Mouse (Mus musculus): ENCODE results near the gene Tmeff2. TPM values are rescaled to one million over a fixed set of nuclear protein-coding genes. Genes with fewer than 3 reads are reported as not detected.
A peak's percentile ranks its signal among the peaks of the same experiment; 100 is the strongest.

The Tmeff2 gene
- total RNA-seq, 2 experiments from 2014 or later = 7.4 to 9.2 TPM

DNA sequence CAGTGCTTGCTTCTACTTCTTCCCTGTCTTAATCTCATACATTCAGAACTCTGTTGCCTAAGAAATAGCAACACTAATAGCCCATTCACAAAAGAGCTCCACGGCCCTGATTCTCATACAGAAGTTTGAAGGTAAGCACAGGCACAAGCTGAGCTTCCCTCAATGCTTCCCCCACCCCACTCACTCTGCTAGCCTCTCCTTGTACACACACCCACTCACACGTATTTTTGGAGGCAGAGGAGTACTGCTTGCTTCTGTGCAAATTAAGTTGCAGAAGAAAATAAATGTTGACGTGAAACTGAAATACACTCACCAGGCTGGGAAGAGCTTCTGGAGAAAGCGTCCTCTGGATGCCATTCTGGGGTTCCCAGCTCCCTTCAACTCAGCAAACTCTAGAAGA, 80.1 kb downstream of the Tmeff2 start:
- no peak for DNase-seq

DNA sequence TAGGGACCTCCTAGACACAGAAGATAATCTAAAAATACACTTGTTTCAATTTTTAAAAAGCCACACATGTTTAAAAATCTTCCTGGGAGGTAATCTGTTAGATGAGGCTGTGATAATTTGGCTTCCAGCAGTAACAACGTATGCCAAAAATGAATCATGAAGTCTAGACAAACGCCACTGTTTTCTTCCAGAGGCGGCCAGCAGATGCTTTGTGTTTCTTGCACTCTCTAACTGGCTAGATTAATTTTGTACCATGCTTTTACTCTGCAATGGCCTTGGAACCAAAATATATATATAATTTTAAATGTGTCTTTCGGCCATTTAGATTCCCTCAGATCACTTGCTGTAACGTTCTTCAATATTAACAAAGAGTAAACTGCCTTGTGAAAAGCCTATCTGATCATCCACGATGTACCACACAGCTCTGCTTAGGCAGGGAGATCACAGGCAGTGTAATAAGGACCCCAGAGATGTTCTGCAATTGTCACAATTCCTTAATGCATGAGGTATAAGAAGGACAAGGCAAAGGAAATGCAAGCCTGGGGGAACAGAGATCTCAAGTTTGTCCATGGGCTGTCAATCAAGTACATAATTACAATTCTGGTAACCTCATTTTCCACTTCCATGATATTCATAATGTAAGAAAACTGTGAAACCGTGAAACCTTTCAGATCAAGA, 80.8 kb downstream of the Tmeff2 start:
- no peak for DNase-seq

DNA sequence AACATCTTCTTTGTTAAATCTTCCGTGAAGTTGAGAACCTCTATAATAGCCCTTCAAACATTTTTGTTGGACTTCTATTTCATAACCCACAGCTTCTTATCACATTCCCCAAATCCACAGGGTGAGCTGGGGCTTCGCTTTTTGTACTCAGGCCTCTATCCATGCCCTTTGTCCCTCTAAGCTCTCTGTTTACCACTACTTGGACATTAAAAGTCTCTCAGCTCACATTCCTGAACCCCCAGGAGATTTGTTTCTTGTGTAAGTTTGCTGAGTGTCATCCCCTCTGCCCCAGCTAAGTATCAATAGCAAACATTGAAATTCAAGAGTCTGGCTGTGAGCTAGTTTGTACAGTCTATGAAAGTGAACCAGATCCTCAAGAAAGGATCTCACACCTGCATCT, 90.2 kb downstream of the Tmeff2 start:
- peak; percentile 3 for DNase-seq

DNA sequence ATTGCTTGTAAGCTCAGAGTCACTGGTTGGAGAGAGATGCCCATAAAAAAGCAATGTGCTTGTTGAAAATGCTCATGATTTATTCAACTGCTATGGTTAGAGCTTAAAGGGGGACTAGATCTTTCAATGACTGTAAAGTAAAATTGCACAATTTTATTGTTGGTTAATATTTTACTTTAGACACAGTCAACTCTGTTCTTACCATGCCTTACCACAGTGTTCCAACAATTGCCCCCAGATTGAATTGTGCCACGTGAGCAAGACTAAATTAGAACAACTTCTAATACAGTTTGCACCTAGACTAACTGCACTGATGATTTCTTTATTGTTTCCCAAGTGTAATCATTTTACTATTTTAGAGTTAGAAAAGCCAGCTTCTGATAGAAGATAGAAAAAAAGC, 94.1 kb downstream of the Tmeff2 start:
- DNase-seq = no peak

DNA sequence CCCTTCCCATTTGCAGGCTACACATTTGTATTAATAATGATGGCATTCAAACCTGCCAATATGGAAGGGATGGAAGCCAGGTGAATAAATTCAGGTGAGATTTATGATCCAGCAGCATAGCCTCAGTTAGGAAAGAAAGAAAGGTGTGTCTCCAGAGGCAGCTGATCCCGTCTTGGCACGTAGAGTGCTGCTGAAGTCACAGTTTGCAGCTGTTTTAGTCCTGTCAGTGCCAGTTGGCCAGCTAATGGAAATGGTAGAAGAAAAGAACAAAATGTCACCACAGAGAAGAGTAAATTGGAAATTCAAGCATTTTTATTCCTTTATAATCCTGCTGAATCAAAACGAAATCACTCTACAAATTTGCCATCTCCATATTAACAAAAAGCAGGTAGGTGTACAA, 99.3 kb downstream of the Tmeff2 start:
- DNase-seq = no peak

DNA sequence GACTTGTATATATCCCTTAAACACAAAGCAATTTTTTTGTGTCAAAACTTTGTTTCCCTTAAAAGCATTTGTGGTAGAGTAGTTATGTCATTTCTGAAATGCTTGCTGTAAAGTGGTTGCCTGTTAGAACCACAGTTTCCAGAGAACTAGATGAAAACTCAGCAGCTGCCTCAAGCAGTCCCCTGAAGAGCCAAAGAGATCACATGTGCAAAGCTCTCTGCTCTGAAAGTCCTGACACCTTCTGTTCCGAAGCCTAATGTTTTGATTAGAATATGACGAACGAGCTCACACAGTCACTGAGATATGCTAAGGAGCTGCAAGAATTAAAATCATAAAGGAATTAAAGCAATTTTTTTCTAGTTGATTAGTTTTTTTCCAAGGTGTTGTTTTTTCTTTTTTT, 107.9 kb downstream of the Tmeff2 start:
- no peak for DNase-seq

- DNase-seq = no peak
Observed at GRCm38 (mm10) chr1:51040249-51040648, 139.8 kb downstream of the Tmeff2 start.

DNA sequence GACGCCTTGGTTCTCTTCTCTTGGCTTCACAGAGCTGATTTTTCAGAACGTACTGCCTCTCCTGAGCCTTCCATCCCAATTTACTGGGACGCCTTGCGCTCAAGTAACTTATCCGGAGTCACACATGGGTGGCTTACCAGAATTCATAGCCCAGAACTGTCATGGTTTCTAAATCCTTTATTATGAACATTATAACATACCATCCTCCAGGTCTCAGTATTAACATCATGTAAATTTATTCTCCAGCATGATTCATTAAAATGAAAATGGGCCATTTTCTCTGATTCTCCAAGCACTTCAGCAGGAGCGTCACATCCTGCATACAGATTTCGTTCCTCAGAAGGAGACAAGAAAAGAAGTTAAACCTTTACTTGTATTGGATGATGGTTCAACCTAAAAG, 144.4 kb downstream of the Tmeff2 start:
- DNase-seq = no peak

DNA sequence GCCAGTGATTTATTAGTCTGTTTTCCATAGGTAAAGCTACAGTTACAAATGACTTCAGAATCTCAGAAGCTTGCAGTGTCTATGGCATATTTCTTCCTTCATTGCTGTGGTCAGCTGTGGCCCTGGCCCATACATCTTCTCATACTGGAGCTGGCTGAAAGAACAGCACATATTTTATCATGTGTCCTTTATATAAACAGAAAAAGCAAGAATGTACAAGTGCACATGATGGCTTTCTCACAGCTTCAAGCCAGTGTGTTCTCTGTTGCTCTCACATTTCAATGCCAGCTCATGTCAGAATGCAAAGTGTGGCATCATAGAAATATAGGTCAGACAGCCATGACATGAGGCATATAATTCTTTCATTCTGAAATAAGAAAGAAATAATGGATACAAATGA, 164.1 kb downstream of the Tmeff2 start:
- DNase-seq = no peak

DNA sequence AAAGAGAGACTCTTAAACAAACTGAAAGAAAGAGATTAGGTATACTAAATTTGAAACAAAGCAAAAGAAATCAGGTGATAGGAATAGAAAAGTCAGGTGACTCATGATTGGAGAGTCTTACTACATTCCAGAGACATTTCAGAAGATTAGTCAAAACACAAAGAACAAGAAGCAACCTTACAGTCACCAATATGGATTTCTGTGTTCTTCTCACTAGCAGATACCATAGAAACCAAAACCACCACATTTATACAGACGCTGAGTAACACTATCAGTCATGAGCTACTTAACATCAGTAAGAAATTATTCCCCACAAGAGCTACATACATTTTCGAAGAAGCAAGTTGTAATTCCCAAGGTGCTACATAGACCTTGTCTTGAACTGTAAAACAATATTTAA, 165.2 kb downstream of the Tmeff2 start:
- DNase-seq = no peak

- no peak for DNase-seq
Observed at GRCm38 (mm10) chr1:51068814-51069213, 168.4 kb downstream of the Tmeff2 start.

DNA sequence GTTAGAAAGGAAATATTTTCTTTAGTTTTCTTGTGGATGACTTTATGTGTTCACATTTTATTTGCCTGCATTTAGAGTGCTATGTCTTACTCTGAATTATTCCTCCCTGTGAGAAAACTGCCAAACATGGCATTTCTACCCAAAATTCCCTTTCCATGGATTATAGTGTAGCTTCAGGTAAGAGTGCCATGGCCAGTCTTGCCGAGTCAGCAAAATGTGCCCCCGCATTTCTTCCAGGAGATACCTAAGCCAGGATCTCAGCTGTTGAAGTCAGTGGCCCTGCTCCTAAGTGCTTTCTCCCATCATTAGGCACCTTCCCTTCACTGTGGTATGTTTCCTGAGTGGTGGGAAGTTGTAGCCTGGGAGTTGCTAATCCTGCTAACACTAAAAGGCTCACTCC, 168.8 kb downstream of the Tmeff2 start:
- no peak for DNase-seq

- no peak for DNase-seq
Observed at GRCm38 (mm10) chr1:51074076-51074475, 173.6 kb downstream of the Tmeff2 start.

- DNase-seq = no peak
Observed at GRCm38 (mm10) chr1:51075785-51076771, 175.6 kb downstream of the Tmeff2 start.

GRCm38 (mm10) chr1:51088921-51089320, 188.5 kb downstream of the Tmeff2 start:
- no peak for DNase-seq

DNA sequence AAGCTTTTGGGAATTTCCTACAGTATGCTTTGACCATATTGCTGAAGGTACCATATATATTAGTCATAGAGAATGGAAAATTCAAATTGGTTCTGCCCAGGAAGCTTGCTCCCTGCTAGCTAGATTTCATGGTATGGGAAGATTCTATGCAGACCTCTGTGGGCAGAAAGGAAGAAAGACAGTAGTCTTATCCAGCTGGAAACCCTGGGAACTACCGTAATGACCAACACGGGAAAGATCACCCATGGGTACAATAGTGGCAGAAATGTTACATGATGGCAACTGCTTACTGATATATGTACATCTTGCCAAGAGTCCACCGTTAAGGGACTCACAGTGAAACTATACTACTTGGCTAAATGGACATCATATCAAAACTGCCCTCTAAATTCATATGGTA, 189.4 kb downstream of the Tmeff2 start:
- DNase-seq = no peak

GRCm38 (mm10) chr1:51090212-51090761, 189.8 kb downstream of the Tmeff2 start:
- DNase-seq = no peak

- no peak for DNase-seq
Observed at GRCm38 (mm10) chr1:51094713-51095112, 194.3 kb downstream of the Tmeff2 start.

- no peak for DNase-seq
Observed at GRCm38 (mm10) chr1:51096848-51097598, 196.6 kb downstream of the Tmeff2 start.

- DNase-seq = no peak
Observed at GRCm38 (mm10) chr1:51101034-51101590, 200.7 kb downstream of the Tmeff2 start.

DNA sequence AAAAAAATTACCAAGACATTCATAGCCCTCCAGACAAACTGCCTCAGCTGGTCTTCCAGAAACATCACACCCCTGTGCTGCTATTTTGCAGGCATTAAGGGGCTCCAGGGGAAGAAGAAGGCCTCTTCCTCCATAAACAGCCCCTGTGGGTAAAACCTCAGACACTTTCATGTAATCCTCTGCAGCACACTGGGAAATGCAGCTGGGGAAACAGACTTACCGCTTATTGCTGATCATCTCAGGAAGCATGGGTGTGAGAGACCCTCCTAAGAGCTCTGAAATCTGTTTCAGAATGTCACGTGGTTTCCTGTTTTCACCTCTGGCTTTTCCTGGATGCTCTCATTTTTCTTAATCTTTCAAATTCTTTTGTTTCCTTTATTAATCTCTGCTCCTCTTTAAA, 204.3 kb downstream of the Tmeff2 start:
- no peak for DNase-seq

GRCm38 (mm10) chr1:51106401-51106920, 206.0 kb downstream of the Tmeff2 start:
- no peak for DNase-seq

All from adrenal gland, postnatal 10 days (tissue).